Mouse (Mus musculus): Measurements from ENCODE around the gene Agmat.

GRCm38 (mm10) chr4:141719304-141719703, 27.2 kb upstream of the Agmat start:
- TF ChIP-seq POLR2A (IDR thresholded peaks at IDR 0.05; ENCODE audit: borderline replicate concordance, extremely low read depth, low read depth, low read length) (no peak), CTCF (IDR thresholded peaks at IDR 0.05; ENCODE audit: insufficient read depth, low read length) (no peak)
